Mouse (Mus musculus) NIH3T3 (cell line): ENCODE measurements around the gene Baat.
"Not testable (repeated sequence)": the region's sequence is repeated elsewhere in the genome, so short reads cannot be mapped to it uniquely, and the experiment has no call there.

Experiments
- DNase-seq: peaks from one replicate; pipeline ENCODE4 v3.0.0-alpha.2; 2012; ENCODE audit warnings: low read depth

Gene Baat

GRCm38 (mm10) chr4:49506386-49506785 lies at the start of gene Baat:
Gene Baat, minus strand, starts transcription at chr4:49506557.
- DNase-seq, result no peak

- no peak for DNase-seq
Observed at GRCm38 (mm10) chr4:49553380-49553779, 47.0 kb upstream of the Baat start.

- no peak for DNase-seq
Observed at GRCm38 (mm10) chr4:49549383-49549782, 43.0 kb upstream of the Baat start, which contains the start of gene Aldob. Gene Aldob, minus strand, starts transcription at chr4:49549546.

GRCm38 (mm10) chr4:49547544-49548219 lies 41.3 kb upstream of the Baat start:
- no peak for DNase-seq

GRCm38 (mm10) chr4:49546873-49547543 lies 40.7 kb upstream of the Baat start:
- peak; percentile 43 for DNase-seq

GRCm38 (mm10) chr4:49546026-49546425 lies 39.7 kb upstream of the Baat start:
- DNase-seq, result no peak

GRCm38 (mm10) chr4:49540966-49541365 lies 34.6 kb upstream of the Baat start:
- no peak for DNase-seq

GRCm38 (mm10) chr4:49539665-49540064 lies 33.3 kb upstream of the Baat start:
- peak; percentile 39 for DNase-seq

GRCm38 (mm10) chr4:49536671-49537070 lies 30.3 kb upstream of the Baat start:
- no peak for DNase-seq

- DNase-seq, result no peak
Observed at GRCm38 (mm10) chr4:49535675-49536294, 29.4 kb upstream of the Baat start.

- DNase-seq, result no peak
Observed at GRCm38 (mm10) chr4:49535036-49535435, 28.7 kb upstream of the Baat start.

GRCm38 (mm10) chr4:49522576-49522975 lies 16.2 kb upstream of the Baat start:
- DNase-seq, result no peak

GRCm38 (mm10) chr4:49521346-49521745 lies 15.0 kb upstream of the Baat start:
- no peak for DNase-seq

GRCm38 (mm10) chr4:49520572-49521340 lies 14.4 kb upstream of the Baat start, which contains the start of the genes Mrpl50 and Zfp189:
Gene Mrpl50, minus strand, starts transcription at chr4:49521093.
Gene Zfp189, plus strand, starts transcription at chr4:49521176.
- DNase-seq, result peak; percentile 95

- peak; percentile 30 for DNase-seq
Observed at GRCm38 (mm10) chr4:49519476-49519875, 13.1 kb upstream of the Baat start.

GRCm38 (mm10) chr4:49514441-49514840 lies 8.1 kb upstream of the Baat start:
- no peak for DNase-seq

- DNase-seq, result no peak
Observed at GRCm38 (mm10) chr4:49512636-49513035, 6.3 kb upstream of the Baat start.

GRCm38 (mm10) chr4:49510236-49510835 lies 4.0 kb upstream of the Baat start:
- not testable (repeated sequence) for DNase-seq

GRCm38 (mm10) chr4:49509183-49509582 lies 2.8 kb upstream of the Baat start:
- no peak for DNase-seq

GRCm38 (mm10) chr4:49503563-49503962 lies 2.8 kb downstream of the Baat start:
- no peak for DNase-seq

GRCm38 (mm10) chr4:49485934-49486650 lies 20.3 kb downstream of the Baat start:
- not testable (repeated sequence) for DNase-seq
